Mouse (Mus musculus) brain, adult 2 months (tissue): Measurements from ENCODE around the gene Ccdc3.
"Not testable (repeated sequence)": the region's sequence is repeated elsewhere in the genome, so short reads cannot be mapped to it uniquely, and the experiment has no call there.

Experiments used
- DNase-seq: peaks from one replicate; pipeline ENCODE4 v3.0.0; 2011; ENCODE audit warnings: low read depth, low spot score

Ccdc3 gene

DNA sequence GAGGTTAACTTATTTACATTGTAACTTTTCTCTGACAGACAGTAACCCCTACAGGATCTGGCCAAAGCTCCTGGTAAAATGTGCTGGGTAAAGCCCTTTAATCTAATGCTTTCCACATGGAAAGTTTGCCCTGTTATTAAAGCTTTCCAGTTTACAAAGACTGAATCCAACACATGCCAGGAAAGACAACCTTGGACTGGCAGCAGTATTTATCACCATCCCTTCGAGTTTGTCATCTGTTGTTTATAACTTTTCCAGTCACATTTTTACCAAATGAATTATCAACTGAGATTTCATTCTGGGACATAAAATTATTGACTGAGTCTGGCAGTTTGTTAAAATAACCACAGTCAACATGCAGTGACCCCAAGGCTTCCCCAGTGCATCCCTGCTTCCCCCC is 77.0 kb downstream of the Ccdc3 start:
- no peak for DNase-seq

GRCm38 (mm10) chr2:5215252-5215815 is 77.8 kb downstream of the Ccdc3 start:
- DNase-seq = no peak

DNA sequence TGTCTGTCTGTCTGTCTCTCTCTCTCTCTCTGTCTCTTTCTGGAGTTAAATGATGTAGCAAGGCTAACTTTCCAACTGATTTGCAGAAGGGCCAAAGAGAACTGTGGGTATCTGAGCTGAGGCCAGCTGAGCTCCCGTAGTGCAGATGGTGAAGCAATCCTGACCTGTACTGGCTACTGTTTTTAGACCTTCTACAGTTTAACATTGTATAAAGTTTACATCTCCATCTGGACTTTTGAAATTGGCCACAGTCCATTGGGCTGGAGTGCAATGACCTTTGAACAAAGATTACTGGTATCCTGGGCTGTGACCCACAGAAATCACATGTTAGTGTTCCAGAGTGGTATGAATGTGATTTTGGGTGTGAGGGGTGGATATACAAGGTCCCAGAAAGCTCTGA is 81.6 kb downstream of the Ccdc3 start:
- no peak for DNase-seq

GRCm38 (mm10) chr2:5219847-5220375 is 82.3 kb downstream of the Ccdc3 start:
- no peak for DNase-seq

GRCm38 (mm10) chr2:5222571-5222970 is 85.0 kb downstream of the Ccdc3 start:
- DNase-seq = no peak

GRCm38 (mm10) chr2:5236846-5237482 is 99.4 kb downstream of the Ccdc3 start:
- DNase-seq = peak; percentile 88

DNA sequence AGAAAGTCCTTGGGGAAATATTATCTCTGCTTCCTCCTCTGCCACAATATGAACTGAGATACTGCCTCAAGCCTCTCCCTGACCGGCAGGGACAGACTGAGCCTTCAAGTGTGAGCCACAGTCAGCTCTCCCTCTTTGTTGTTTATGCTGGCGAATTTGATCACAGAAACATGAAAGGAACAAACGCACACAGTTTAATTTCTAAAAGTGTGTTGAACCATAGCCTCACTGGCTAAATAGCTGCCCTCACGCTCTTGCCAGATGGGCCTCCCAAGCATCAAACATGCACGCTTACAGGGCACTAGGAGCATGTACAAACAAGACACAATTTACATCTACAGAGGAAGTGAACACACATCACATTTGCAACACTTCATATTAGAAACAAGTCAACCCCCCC is 100.3 kb downstream of the Ccdc3 start:
- DNase-seq = no peak

- no peak for DNase-seq
Observed at GRCm38 (mm10) chr2:5239492-5239891, 101.9 kb downstream of the Ccdc3 start.

DNA sequence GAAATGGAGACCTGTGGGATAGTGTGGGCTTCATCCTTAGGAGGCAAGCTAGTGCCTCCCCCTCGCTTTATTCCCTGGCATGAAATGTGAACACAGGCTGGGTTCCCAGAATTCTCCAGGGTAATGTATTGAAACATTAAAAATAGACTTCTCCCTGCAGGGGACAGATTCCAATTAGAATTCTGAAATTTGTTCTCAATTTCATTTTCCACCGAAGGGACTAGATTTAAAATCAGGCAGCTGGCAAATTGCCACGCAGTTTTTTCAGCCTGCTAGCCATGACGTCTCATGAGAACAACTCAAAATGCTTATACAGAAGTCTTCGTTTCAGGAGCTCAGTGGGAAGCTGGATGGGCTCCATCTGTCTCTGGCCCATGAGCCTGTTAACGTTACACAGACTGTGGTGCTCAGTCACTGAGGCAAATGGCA is 103.9 kb downstream of the Ccdc3 start:
- DNase-seq = peak; percentile 87

GRCm38 (mm10) chr2:5249199-5249598 is 111.6 kb downstream of the Ccdc3 start:
- DNase-seq = not testable (repeated sequence)

- DNase-seq = peak; percentile 93
Observed at GRCm38 (mm10) chr2:5249969-5250368, 112.4 kb downstream of the Ccdc3 start.

GRCm38 (mm10) chr2:5258250-5258649 is 120.7 kb downstream of the Ccdc3 start:
- DNase-seq = no peak

- no peak for DNase-seq
Observed at GRCm38 (mm10) chr2:5262279-5262678, 124.7 kb downstream of the Ccdc3 start.

- DNase-seq = no peak
Observed at GRCm38 (mm10) chr2:5267980-5268379, 130.4 kb downstream of the Ccdc3 start.
